In the genomic region with DNA sequence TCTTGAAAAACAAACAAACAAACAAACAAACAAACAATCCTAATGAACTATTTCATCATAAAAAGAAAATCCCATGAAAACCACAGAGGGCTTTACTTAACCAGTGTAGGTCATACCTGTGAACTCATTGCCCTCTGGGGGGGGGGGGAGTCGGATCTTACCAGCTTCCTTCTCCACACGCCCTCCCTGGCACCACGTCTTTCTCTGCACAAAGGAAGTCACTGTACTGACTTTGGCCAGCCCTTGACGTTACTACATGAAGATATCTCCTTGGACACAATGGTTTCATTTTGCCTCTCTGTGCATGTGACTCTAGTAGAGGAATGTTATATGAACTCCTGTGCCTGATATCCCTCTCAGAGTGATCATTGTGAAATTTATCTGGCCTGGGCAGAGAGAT, we compare ENCODE assay signal across 27 mouse cellular contexts. TPM values are rescaled to one million over a fixed set of nuclear protein-coding genes. Genes with fewer than 3 reads are reported as not detected.
"Had no signal": no experiment of that assay in that cellular context is flagged by ENCODE, and none has a peak within 500 bp of the region (broad histone marks: within the 10 kb centered on the region; RNA-seq: fewer than 3 reads in every experiment).

No protein-coding gene starts in this region.

- DNase-seq: kidney, adult 18-20 months; kidney, adult 9 months; kidney, postnatal 14 days; layer of hippocampus, adult 9-11 months; liver; lung, adult 18-20 months; lung, postnatal 14 days; thymus, adult 18-20 months; thymus, postnatal 36 days had no signal

- ATAC-seq: liver, embryonic 12.5 days; midbrain, embryonic 15.5 days had no signal

- H3K4me2 ChIP-seq: limb, embryonic 13.5 days; liver, embryonic 12.5 days; liver, embryonic 15.5 days; midbrain, embryonic 12.5 days; midbrain, embryonic 15.5 days; neural tube, embryonic 12.5 days; neural tube, embryonic 15.5 days had no signal

- H3K36me3 ChIP-seq: limb, embryonic 10.5 days; limb, embryonic 13.5 days; liver, embryonic 12.5 days; liver, embryonic 15.5 days; midbrain, embryonic 12.5 days; midbrain, embryonic 15.5 days; neural tube, embryonic 12.5 days; neural tube, embryonic 15.5 days had no signal

- H3K4me3 ChIP-seq: layer of hippocampus, adult 2 months; limb, embryonic 10.5 days; limb, embryonic 13.5 days; liver, embryonic 12.5 days; liver, embryonic 15.5 days; midbrain, embryonic 12.5 days; midbrain, embryonic 15.5 days; neural tube, embryonic 12.5 days; neural tube, embryonic 15.5 days had no signal

- H3K4me1 ChIP-seq: liver, embryonic 12.5 days had no signal

- H3K9me3 ChIP-seq: limb, embryonic 10.5 days; limb, embryonic 13.5 days; liver, embryonic 12.5 days; liver, embryonic 15.5 days; midbrain, embryonic 12.5 days; midbrain, embryonic 15.5 days; neural tube, embryonic 12.5 days; neural tube, embryonic 15.5 days had no signal

- H3K27ac ChIP-seq: layer of hippocampus, adult 2 months; limb, embryonic 10.5 days; limb, embryonic 13.5 days; liver, embryonic 12.5 days; liver, embryonic 15.5 days; macrophage; midbrain, embryonic 12.5 days; midbrain, embryonic 15.5 days; neural tube, embryonic 12.5 days; neural tube, embryonic 15.5 days had no signal

- H3K9ac ChIP-seq: limb, embryonic 13.5 days; liver, embryonic 12.5 days; liver, embryonic 15.5 days; midbrain, embryonic 12.5 days; midbrain, embryonic 15.5 days; neural tube, embryonic 12.5 days; neural tube, embryonic 15.5 days had no signal

RNA-seq across cellular contexts. Expression of gene Acp7, which starts 3.0 kb away (rescaled TPM):
- total RNA-seq: megakaryocyte, adult 5-6 weeks had no signal
- polyA plus RNA-seq: kidney, embryonic 16.5 days; large intestine, adult 2 months; limb, embryonic 10.5 days; limb, embryonic 13.5 days; liver, embryonic 12.5 days; liver, embryonic 15.5 days; lung, embryonic 16.5 days; macrophage; midbrain, embryonic 12.5 days; neural tube, embryonic 12.5 days; small intestine, adult 2 months; spleen, adult 2 months; stomach, embryonic 16.5 days; urinary bladder, adult 2 months had no signal

RNA-seq across cellular contexts. Expression of gene Fbxo27, which starts 58.5 kb away (rescaled TPM):
- polyA plus RNA-seq: macrophage had no signal
